In the genomic region with DNA sequence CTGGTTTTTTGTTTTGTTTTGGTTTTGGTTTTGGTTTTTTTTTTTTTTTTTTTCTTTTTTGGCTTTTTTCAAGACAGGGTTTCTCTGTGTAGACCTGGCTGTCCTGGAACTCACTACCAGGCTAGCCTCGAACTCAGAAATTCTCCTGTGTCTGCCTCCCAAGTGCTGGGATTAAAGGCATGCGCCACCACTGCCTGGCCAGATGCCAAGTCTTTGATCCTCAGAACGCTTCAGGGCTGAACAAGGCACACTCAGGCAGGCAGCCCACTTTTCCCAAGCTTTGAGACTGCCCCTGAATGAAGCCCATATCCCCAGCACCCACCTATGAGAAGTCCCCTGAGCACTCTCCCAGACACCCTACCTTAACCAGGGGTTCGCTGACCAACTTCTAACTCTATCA, we compare ENCODE assay signal across 25 mouse cellular contexts. TPM values are rescaled to one million over a fixed set of nuclear protein-coding genes. Genes with fewer than 3 reads are reported as not detected.
A peak's percentile ranks its signal among the peaks of the same experiment; 100 is the strongest.
DNase-seq lines count a peak whose midpoint lies in the region; ATAC-seq lines count a peak whose summit lies in the region.
"Had no signal": no experiment of that assay in that cellular context is flagged by ENCODE, and none has a peak within 500 bp of the region (broad histone marks: within the 10 kb centered on the region; RNA-seq: fewer than 3 reads in every experiment).

No protein-coding gene starts in this region.

- no peak overlapping the region for H3K27ac ChIP-seq in neural tube, embryonic 11.5 days (ENCODE audit: low read depth, low read length)
- H3K27ac ChIP-seq: embryonic facial prominence, embryonic 13.5 days; embryonic facial prominence, embryonic 15.5 days; forebrain, embryonic 10.5 days; forebrain, embryonic 12.5 days had no signal

- H3K4me3 ChIP-seq in neural tube, embryonic 11.5 days (ENCODE audit: low read depth, low read length) = no peak overlapping the region
- H3K4me3 ChIP-seq: embryonic facial prominence, embryonic 13.5 days; embryonic facial prominence, embryonic 15.5 days; erythroblast, embryonic 14.5 days; forebrain, embryonic 10.5 days; forebrain, embryonic 12.5 days had no signal

- 65% methylated on average over 4 of the region's 4 CpGs for WGBS in neural tube, embryonic 11.5 days

- no peak overlapping the region for H3K9ac ChIP-seq in neural tube, embryonic 11.5 days (ENCODE audit: low read length)
- H3K9ac ChIP-seq: embryonic facial prominence, embryonic 13.5 days; embryonic facial prominence, embryonic 15.5 days; forebrain, embryonic 12.5 days had no signal

- peak; percentile 38 for DNase-seq in adrenal gland, postnatal 14 days
- DNase-seq in adrenal gland, adult 2 months = no peak
- peak; percentile 41 for DNase-seq in cerebellum, adult 9-11 months
- DNase-seq in cerebellum, adult 18-20 months = no peak
- peak; percentile 6 for DNase-seq in neural tube, embryonic 11.5 days (ENCODE audit: low spot score)
- no peak for DNase-seq in neural tube, embryonic 10.5 days (ENCODE audit: extremely low spot score, low spot score)
- DNase-seq in ZHBTc4 (ENCODE audit: low read depth, low spot score) = peak; percentile 52
- DNase-seq: adrenal gland, adult 8-10 months; adrenal gland, postnatal 25 days; B cell, adult 2 months; cerebellum, adult 11 months; cerebellum, postnatal 10 days; cerebellum, postnatal 25 days; embryo, embryonic 11 days had no signal

- no peak overlapping the region for H3K4me2 ChIP-seq in neural tube, embryonic 11.5 days (ENCODE audit: low read depth)
- H3K4me2 ChIP-seq: embryonic facial prominence, embryonic 13.5 days; embryonic facial prominence, embryonic 15.5 days; forebrain, embryonic 12.5 days had no signal

- H3K4me1 ChIP-seq in neural tube, embryonic 11.5 days (ENCODE audit: control insufficient read depth, insufficient read depth, low read length) = no peaks in the 10 kb centered on the region

- H3K27me3 ChIP-seq in neural tube, embryonic 11.5 days (ENCODE audit: control insufficient read depth, insufficient read depth, low read length) = no peaks in the 10 kb centered on the region
- H3K27me3 ChIP-seq: CH12.LX; embryonic facial prominence, embryonic 13.5 days; embryonic facial prominence, embryonic 15.5 days; forebrain, embryonic 12.5 days; Patski had no signal

- no peaks in the 10 kb centered on the region for H3K36me3 ChIP-seq in neural tube, embryonic 11.5 days (ENCODE audit: control insufficient read depth, insufficient read depth, low read length)
- H3K36me3 ChIP-seq: embryonic facial prominence, embryonic 15.5 days; forebrain, embryonic 12.5 days had no signal

- no peaks in the 10 kb centered on the region for H3K9me3 ChIP-seq in neural tube, embryonic 11.5 days (ENCODE audit: control insufficient read depth, low read length)
- H3K9me3 ChIP-seq: embryonic facial prominence, embryonic 13.5 days; embryonic facial prominence, embryonic 15.5 days; forebrain, embryonic 10.5 days; forebrain, embryonic 12.5 days; G1E had no signal

- no peak for ATAC-seq in neural tube, embryonic 11.5 days (ENCODE audit: insufficient read depth, low FRiP score, low TSS enrichment)
- ATAC-seq: CD4-positive, CD25-positive, alpha-beta regulatory T cell, adult 4 months; forebrain, embryonic 14.5 days; forebrain, embryonic 16.5 days; Patski had no signal

RNA-seq across cellular contexts. Expression of a gene that starts 12.1 kb away (rescaled TPM):
- total RNA-seq in adrenal gland, postnatal 14 days (2021) = 64.7 and 97.7 TPM in 2 replicates
- total RNA-seq in adrenal gland, adult 2 months (2021) = 100 to 1,000 TPM; 236 to 614 TPM
- polyA plus RNA-seq in adrenal gland, adult 2 months (2012; rRNA removed) = 309 and 678 TPM in 2 replicates
- 28.9 and 30.5 TPM in 2 replicates for polyA plus RNA-seq in neural tube, embryonic 11.5 days (2014; fragmentation: Nextera tagmentation; extraction: Ambion mirVana)
- total RNA-seq: G1E had no signal
- polyA plus RNA-seq: G1E had no signal

RNA-seq across cellular contexts. Expression of a gene that starts 34.6 kb away (rescaled TPM):
- total RNA-seq in adrenal gland, postnatal 14 days (2021) = 462 and 482 TPM in 2 replicates
- 100 to 1,000 TPM; 563 to 611 TPM for total RNA-seq in adrenal gland, adult 2 months (2021)
- polyA plus RNA-seq in adrenal gland, adult 2 months (2012; rRNA removed) = 227 and 268 TPM in 2 replicates
- polyA plus RNA-seq in neural tube, embryonic 11.5 days (2014; fragmentation: Nextera tagmentation; extraction: Ambion mirVana) = 191 and 196 TPM in 2 replicates

Comparison
In these comparisons a context has a peak if more than half of its experiments do, and no peak if none do; other contexts are left out.
1. DNase-seq: peak in adrenal gland, postnatal 14 days (single experiment), cerebellum, adult 9-11 months (single experiment), neural tube, embryonic 11.5 days (single experiment) and ZHBTc4 (single experiment); none in adrenal gland, adult 2 months (single experiment), cerebellum, adult 18-20 months (0 of 2) and neural tube, embryonic 10.5 days (single experiment).